Mouse (Mus musculus): ENCODE measurements around the gene Alb.

GRCm38 (mm10) chr5:90485597-90485996, 24.9 kb downstream of the Alb start:
- TF ChIP-seq GATA1 (IDR thresholded peaks at IDR 0.05; ENCODE audit: borderline replicate concordance, low read length), result no peak
- TF ChIP-seq FLI1 (IDR thresholded peaks at IDR 0.05; ENCODE audit: low read length), result no peak
